Mouse (Mus musculus): ENCODE measurements around the gene Mks1.

DNA sequence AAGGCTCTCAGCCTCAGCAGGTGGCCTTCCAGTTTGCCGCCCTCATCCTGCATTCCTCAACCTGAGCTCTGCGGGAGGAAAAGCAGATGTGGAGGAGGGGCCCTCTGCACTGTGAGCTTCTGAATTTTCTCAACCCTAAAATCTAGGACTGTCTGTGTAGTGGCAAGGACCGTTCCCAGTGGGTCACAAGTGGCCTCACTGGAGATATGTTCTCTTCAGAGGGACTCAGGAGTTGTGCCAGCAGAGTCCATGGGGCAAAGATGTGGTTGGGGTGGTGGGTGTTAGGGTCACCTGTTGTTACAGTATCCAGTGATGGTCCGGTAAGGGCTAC lies 35.6 kb upstream of the Mks1 start:
- TF ChIP-seq POLR2A (IDR thresholded peaks at IDR 0.05; ENCODE audit: borderline replicate concordance, control insufficient read depth, low read depth, low read length) (no peak), CTCF (IDR thresholded peaks at IDR 0.05; ENCODE audit: control insufficient read depth, insufficient read depth, low read length) (no peak)

Measured in bone marrow, adult 2 months (tissue).